Mouse (Mus musculus) T-helper 1 cell (primary cell): ENCODE data around the gene Gkap1.

Experiments
- in situ Hi-C: fragments of 300-600 bp; cut with MboI, MseI; formaldehyde crosslinking; loops from one replicate; pipeline ENCODE4 v1.15.1; 2025; ENCODE audit warnings: high pct_unique_total_duplicates

The Gkap1 gene

DNA sequence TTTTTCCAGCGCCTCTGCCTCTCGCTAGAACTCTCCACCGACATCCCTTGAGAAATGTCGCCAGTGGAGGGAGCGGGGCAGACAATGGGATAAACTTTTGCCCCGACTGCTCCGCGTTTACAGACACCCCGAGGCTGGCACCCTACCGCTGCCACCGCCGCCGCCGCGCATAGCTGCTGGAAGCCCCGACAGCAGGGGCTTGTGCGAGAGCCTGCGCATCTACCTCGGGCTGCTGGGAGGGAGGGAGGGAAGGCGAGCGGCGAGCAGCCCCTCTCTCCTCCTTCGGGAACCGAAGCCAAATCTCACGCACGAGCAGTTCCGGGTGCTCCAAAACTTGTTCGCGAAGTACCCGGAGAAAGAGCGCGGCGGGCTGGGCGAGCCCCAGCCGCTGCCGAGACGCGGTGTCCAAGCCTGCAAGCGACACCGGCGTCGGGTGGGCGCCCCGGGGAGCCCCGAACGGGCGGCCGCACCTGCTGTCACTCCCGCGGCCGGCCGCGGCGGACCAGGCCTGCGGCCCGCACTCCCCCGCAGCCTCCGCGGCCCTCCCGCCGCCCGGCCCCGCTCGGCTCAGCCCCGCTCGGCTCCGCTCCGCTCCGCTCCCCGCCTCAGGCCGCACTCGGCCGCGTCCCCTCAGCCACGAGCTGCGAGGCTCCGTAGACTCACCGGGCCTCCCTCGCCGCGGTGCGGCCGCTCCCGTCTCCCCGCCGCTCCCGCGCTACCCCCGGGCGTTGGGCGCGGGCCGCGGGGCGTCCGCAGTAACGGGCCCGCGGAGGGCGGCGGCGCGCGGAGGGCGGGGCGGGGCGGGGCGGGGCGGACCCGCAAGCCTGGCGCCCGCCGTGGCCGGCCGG is 1.9 kb downstream of the Gkap1 start:
- in situ Hi-C loops, result no loop called here

GRCm38 (mm10) chr13:58266864-58267263 is 8.6 kb downstream of the Gkap1 start:
- in situ Hi-C loops, result no loop called here

- in situ Hi-C loops, result no loop called here
Measured at GRCm38 (mm10) chr13:58263546-58263945, 12.0 kb downstream of the Gkap1 start.

GRCm38 (mm10) chr13:58261674-58262073 is 13.8 kb downstream of the Gkap1 start:
- in situ Hi-C loops, result no loop called here

- in situ Hi-C loops, result no loop called here
Measured at GRCm38 (mm10) chr13:58253268-58253667, 22.2 kb downstream of the Gkap1 start.

DNA sequence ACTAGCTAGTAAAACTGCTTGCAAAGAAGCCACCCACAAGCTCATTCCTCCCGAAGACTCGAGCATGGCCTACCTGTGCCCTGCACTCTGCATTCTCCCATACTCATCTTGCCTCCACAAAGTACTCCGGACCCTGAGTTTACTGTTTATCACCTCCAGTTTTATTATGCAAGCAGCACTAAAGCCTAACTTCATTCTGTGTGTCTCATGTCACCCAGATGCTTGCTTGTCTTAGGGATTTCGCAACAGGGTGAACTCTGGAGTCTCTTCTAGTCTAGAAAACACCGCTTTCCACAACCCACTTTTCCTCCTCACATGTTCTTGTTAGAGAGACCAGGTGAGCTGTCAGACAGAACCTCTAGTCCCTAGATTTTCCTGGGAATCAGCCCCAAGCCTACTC is 26.5 kb downstream of the Gkap1 start:
- in situ Hi-C loops, result no loop called here

DNA sequence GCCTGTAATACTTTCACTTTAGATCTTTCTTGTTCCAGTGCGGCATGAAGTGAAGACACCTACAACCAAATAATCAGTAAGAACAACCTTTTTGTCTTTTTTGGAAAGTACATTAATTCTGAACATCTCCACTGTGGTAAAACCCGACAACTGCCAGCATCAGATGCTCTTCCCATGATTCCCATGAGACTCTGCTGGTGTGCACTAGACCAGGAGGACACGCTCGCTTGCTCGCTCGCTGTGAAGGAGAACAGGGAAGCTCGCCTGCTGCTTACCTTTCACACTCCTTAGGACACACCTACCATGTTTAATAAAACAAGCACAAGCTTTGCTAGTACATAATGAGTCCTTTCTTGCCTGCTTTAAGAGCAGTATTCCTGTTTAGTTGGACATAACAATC is 39.0 kb downstream of the Gkap1 start:
- in situ Hi-C loops, result no loop called here

DNA sequence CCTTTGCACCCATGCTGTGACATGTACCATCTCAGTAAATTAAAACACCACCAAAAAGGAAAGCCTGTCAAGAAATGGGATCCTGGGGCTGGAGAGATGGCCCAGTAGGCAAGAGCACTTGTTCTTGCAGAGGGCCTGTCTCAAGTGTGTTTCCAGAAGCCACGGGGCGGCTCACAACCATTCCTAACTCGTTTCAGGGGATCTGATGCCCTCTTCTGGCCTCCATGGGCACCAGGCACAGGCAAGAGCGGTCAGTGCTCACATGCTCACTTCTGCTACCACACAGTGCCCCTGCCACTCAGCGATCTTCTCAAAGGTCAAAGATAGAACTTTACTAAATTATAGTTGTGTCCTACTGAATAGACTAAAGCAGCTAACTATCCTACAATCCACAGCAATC is 42.9 kb downstream of the Gkap1 start:
- in situ Hi-C loops, result no loop called here

DNA sequence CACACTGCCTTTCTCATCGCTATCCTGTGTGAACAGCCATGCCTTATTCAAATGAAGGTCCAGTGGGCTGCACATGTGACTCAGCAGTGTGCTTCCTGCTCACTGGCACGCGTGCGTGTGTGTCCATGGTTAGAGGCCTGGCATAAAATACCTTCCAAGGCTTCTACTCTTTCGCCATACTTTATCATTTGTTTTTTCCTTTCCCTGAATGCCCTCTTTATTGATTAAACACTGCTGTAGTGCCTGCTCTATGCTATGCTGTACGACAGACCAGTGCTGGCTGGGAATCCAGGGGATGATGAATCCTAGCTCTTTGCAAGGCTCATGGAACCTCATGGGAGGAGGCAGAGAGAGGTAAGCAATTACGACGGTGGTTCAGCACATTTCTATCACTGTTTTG is 43.4 kb downstream of the Gkap1 start:
- in situ Hi-C loops, result no loop called here

GRCm38 (mm10) chr13:58228624-58229023 is 46.9 kb downstream of the Gkap1 start:
- in situ Hi-C loops, result no loop called here

DNA sequence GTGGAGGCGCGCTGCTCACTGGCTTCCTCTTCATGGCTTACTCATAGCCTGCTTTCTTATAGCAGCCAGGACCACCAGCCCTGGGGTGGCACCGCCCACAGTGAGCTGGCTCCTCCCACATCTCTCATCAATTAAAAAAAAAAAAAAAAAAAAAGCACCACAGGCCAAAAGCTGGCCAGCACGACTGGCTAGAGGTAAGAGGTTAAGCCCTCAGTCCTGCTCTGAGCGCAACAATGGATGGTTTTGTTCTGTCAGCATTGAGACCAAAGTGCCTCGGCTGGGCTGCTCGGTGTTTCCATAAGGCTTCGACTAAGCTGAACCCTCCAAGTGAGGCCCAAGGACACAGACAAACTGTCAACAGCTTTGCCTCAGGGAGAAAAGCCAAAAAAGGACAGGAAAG is 49.8 kb downstream of the Gkap1 start:
- in situ Hi-C loops, result no loop called here

- in situ Hi-C loops, result no loop called here
Measured at GRCm38 (mm10) chr13:58220206-58220605, 55.3 kb downstream of the Gkap1 start.

GRCm38 (mm10) chr13:58217536-58217935 is 58.0 kb downstream of the Gkap1 start:
- in situ Hi-C loops, result no loop called here

GRCm38 (mm10) chr13:58216395-58216794 is 59.1 kb downstream of the Gkap1 start:
- in situ Hi-C loops, result no loop called here

- in situ Hi-C loops, result no loop called here
Measured at GRCm38 (mm10) chr13:58215592-58216341, 59.7 kb downstream of the Gkap1 start, which contains the start of gene Ubqln1. Ubqln1 (minus strand) TSS chr13:58215653.

DNA sequence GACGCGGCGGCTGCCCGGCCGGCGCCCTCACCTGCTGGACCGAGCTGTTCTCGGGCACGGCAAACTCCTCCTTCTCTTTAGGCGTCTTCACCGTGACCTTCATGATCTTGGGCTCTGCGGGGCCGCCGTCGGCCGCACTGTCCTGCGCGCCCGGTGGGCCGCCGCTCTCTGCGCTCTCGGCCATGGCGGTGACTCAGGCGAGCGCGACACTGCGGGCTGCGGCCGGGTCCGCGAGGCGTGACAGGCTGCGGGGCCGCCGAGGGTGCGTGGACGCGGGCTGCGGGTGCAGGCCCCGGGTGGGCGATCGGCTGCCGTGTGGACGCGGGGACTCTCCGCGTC is 60.3 kb downstream of the Gkap1 start:
- in situ Hi-C loops, result no loop called here

GRCm38 (mm10) chr13:58214346-58215252 is 60.9 kb downstream of the Gkap1 start:
- in situ Hi-C loops, result no loop called here

GRCm38 (mm10) chr13:58213801-58214200 is 61.7 kb downstream of the Gkap1 start:
- in situ Hi-C loops, result no loop called here

- in situ Hi-C loops, result no loop called here
Measured at GRCm38 (mm10) chr13:58212530-58212929, 63.0 kb downstream of the Gkap1 start.

DNA sequence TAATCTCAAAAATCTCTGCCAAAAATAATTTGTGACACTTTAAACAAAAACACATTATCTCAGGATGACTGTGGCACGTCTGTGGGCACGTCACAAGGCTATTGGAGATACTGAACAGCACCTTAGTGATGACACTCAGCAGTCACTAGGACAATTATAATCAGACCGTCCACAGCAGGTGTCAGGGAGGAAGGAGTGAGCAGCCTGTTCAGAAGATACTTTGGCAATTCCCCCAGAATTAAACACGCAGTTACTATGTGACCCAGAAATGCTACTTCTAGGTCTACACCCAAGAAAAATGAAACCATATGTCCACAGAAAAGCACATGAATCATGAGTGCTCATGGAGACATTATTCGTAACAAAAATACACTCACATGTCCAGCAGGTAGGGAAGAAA is 65.1 kb downstream of the Gkap1 start:
- in situ Hi-C loops, result no loop called here

DNA sequence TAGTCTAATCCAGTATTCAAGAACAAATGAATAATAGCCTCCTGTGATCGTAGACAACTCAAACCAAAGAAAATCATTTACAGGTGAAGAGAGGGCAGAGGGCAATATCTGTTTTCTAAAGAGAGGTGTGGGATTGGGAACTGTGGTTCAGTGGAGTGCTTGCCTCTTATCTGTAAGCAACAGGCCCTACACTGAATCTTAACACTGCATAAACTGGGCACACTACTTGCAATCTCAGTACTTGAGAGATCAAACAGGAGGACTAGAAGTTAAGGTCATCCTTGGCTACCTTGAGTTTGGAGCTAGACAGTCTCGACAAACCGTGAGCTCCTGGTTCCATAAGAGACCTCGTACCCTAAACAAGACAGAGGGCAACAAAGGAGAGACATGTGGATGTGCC is 69.4 kb downstream of the Gkap1 start:
- in situ Hi-C loops, result loop anchor here (5.0 kb wide), 1 partner anchor 49 kb away; the partner anchor contains the start of gene Idnk

GRCm38 (mm10) chr13:58204986-58205385 is 70.5 kb downstream of the Gkap1 start:
- in situ Hi-C loops, result loop anchor here (5.0 kb wide), 1 partner anchor 48 kb away; the partner anchor contains the start of gene Idnk
